Mouse (Mus musculus): ENCODE results near the gene Fbxo47. TPM values are rescaled to one million over a fixed set of nuclear protein-coding genes. Genes with fewer than 3 reads are reported as not detected.
"Not testable (repeated sequence)": the region's sequence is repeated elsewhere in the genome, so short reads cannot be mapped to it uniquely, and the experiment has no call there.

Gene Fbxo47
- total RNA-seq, 2 experiments from 2014 or later = 0.85 TPM; not detected in 1

- ATAC-seq (replicated peaks; ENCODE audit: low FRiP score, poor library complexity, severe bottlenecking) = not testable (repeated sequence)
Measured at GRCm38 (mm10) chr11:97837051-97837450, 46.9 kb downstream of the Fbxo47 start.

GRCm38 (mm10) chr11:97836541-97836940 lies 47.4 kb downstream of the Fbxo47 start:
- ATAC-seq (replicated peaks; ENCODE audit: low FRiP score, poor library complexity, severe bottlenecking) = no peak

GRCm38 (mm10) chr11:97833352-97833751 lies 50.6 kb downstream of the Fbxo47 start:
- no peak for ATAC-seq (replicated peaks; ENCODE audit: low FRiP score, poor library complexity, severe bottlenecking)

- ATAC-seq (replicated peaks; ENCODE audit: low FRiP score, poor library complexity, severe bottlenecking) = no peak
Measured at GRCm38 (mm10) chr11:97832001-97832400, 52.0 kb downstream of the Fbxo47 start.

GRCm38 (mm10) chr11:97830501-97830900 lies 53.5 kb downstream of the Fbxo47 start:
- ATAC-seq (replicated peaks; ENCODE audit: low FRiP score, poor library complexity, severe bottlenecking) = no peak

- no peak for ATAC-seq (replicated peaks; ENCODE audit: low FRiP score, poor library complexity, severe bottlenecking)
Measured at GRCm38 (mm10) chr11:97829913-97830476, 54.0 kb downstream of the Fbxo47 start.

GRCm38 (mm10) chr11:97829365-97829764 lies 54.6 kb downstream of the Fbxo47 start:
- no peak for ATAC-seq (replicated peaks; ENCODE audit: low FRiP score, poor library complexity, severe bottlenecking)

- ATAC-seq (replicated peaks; ENCODE audit: low FRiP score, poor library complexity, severe bottlenecking) = no peak
Measured at GRCm38 (mm10) chr11:97827654-97828053, 56.3 kb downstream of the Fbxo47 start.

- no peak for ATAC-seq (replicated peaks; ENCODE audit: low FRiP score, poor library complexity, severe bottlenecking)
Measured at GRCm38 (mm10) chr11:97826414-97826813, 57.5 kb downstream of the Fbxo47 start.

- ATAC-seq (replicated peaks; ENCODE audit: low FRiP score, poor library complexity, severe bottlenecking) = no peak
Measured at GRCm38 (mm10) chr11:97825971-97826370, 58.0 kb downstream of the Fbxo47 start.

GRCm38 (mm10) chr11:97825295-97825694 lies 58.7 kb downstream of the Fbxo47 start:
- ATAC-seq (replicated peaks; ENCODE audit: low FRiP score, poor library complexity, severe bottlenecking) = no peak

GRCm38 (mm10) chr11:97824895-97825294 lies 59.1 kb downstream of the Fbxo47 start:
- ATAC-seq (replicated peaks; ENCODE audit: low FRiP score, poor library complexity, severe bottlenecking) = no peak

- no peak for ATAC-seq (replicated peaks; ENCODE audit: low FRiP score, poor library complexity, severe bottlenecking)
Measured at GRCm38 (mm10) chr11:97824168-97824567, 59.8 kb downstream of the Fbxo47 start.

- no peak for ATAC-seq (replicated peaks; ENCODE audit: low FRiP score, poor library complexity, severe bottlenecking)
Measured at GRCm38 (mm10) chr11:97822840-97823603, 60.9 kb downstream of the Fbxo47 start.

- ATAC-seq (replicated peaks; ENCODE audit: low FRiP score, poor library complexity, severe bottlenecking) = no peak
Measured at GRCm38 (mm10) chr11:97821401-97822064, 62.4 kb downstream of the Fbxo47 start.

- ATAC-seq (replicated peaks; ENCODE audit: low FRiP score, poor library complexity, severe bottlenecking) = no peak
Measured at GRCm38 (mm10) chr11:97820840-97821239, 63.1 kb downstream of the Fbxo47 start.

GRCm38 (mm10) chr11:97819923-97820322 lies 64.0 kb downstream of the Fbxo47 start:
- no peak for ATAC-seq (replicated peaks; ENCODE audit: low FRiP score, poor library complexity, severe bottlenecking)

GRCm38 (mm10) chr11:97819102-97819501 lies 64.9 kb downstream of the Fbxo47 start:
- no peak for ATAC-seq (replicated peaks; ENCODE audit: low FRiP score, poor library complexity, severe bottlenecking)

- ATAC-seq (replicated peaks; ENCODE audit: low FRiP score, poor library complexity, severe bottlenecking) = no peak
Measured at GRCm38 (mm10) chr11:97818571-97818970, 65.4 kb downstream of the Fbxo47 start.

- no peak for ATAC-seq (replicated peaks; ENCODE audit: low FRiP score, poor library complexity, severe bottlenecking)
Measured at GRCm38 (mm10) chr11:97818003-97818402, 66.0 kb downstream of the Fbxo47 start.

- no peak for ATAC-seq (replicated peaks; ENCODE audit: low FRiP score, poor library complexity, severe bottlenecking)
Measured at GRCm38 (mm10) chr11:97817379-97817778, 66.6 kb downstream of the Fbxo47 start.
